Mouse (Mus musculus) colon, adult 2 months (tissue): Measurements from ENCODE around the gene Fxr2. TPM values are rescaled to one million over a fixed set of nuclear protein-coding genes. Genes with fewer than 3 reads are reported as not detected.

Experiments
- polyA plus RNA-seq: library from polyadenylated mRNA; depleted of rRNA; stranded (reverse); fragments of >200 nt; gene quantifications from 2 replicates; pipeline ENCODE4 v1.2.3, GENCODE M21; 2012; rRNA removed

Fxr2 gene
- polyA plus RNA-seq: 40.4 and 45.3 TPM in 2 replicates

GRCm38 (mm10) chr11:69632284-69633089 is at the start of gene Fxr2:
Fxr2 (plus strand) TSS chr11:69632990.

GRCm38 (mm10) chr11:69605726-69606490 is 26.9 kb upstream of the Fxr2 start, which contains the start of gene Atp1b2:
Atp1b2 (minus strand) TSS chr11:69605942.

GRCm38 (mm10) chr11:69617805-69618204 is 15.0 kb upstream of the Fxr2 start, which contains the start of gene Shbg:
Shbg (minus strand) TSS chr11:69617905.

GRCm38 (mm10) chr11:69621571-69622268 is 11.1 kb upstream of the Fxr2 start, which contains the start of gene Sat2:
Sat2 (plus strand) TSS chr11:69622024.

GRCm38 (mm10) chr11:69655264-69656064 is 22.7 kb downstream of the Fxr2 start, which contains the start of gene Sox15:
Sox15 (plus strand) TSS chr11:69655314.

GRCm38 (mm10) chr11:69662213-69662966 is 29.6 kb downstream of the Fxr2 start, which contains the start of gene Mpdu1:
Mpdu1 (minus strand) TSS chr11:69662642.

GRCm38 (mm10) chr11:69665961-69666664 is 33.3 kb downstream of the Fxr2 start, which contains the start of gene Cd68:
Cd68 (minus strand) TSS chr11:69666153.

GRCm38 (mm10) chr11:69672211-69672706 is 39.5 kb downstream of the Fxr2 start, which contains the start of gene Eif4a1:
Eif4a1 (minus strand) TSS chr11:69672423.

GRCm38 (mm10) chr11:69681314-69682208 is 48.8 kb downstream of the Fxr2 start, which contains the start of gene Senp3:
Senp3 (minus strand) TSS chr11:69682084.

GRCm38 (mm10) chr11:69685526-69686148 is 52.8 kb downstream of the Fxr2 start, which contains the start of gene Tnfsf13:
Tnfsf13 (minus strand) TSS chr11:69685784.

GRCm38 (mm10) chr11:69695361-69696181 is 62.8 kb downstream of the Fxr2 start, which contains the start of the genes Tnfsf12 and Tnfsfm13:
Tnfsf12 (minus strand) TSS chr11:69695849.
Tnfsfm13 (minus strand) TSS chr11:69696098.

Other genes with a start within 250 kb of the Fxr2 start
- gene Naa38, start 237.5 kb upstream of the Fxr2 start, polyA plus RNA-seq: 150 and 174 TPM in 2 replicates
- 10.1 and 11.7 TPM in 2 replicates for gene Cyb5d1, start 237.4 kb upstream of the Fxr2 start, polyA plus RNA-seq
- gene Tmem88, start 234.8 kb upstream of the Fxr2 start, polyA plus RNA-seq: 12.4 and 25.4 TPM in 2 replicates
- 15.5 and 18.5 TPM in 2 replicates for gene Kdm6b, start 219.3 kb upstream of the Fxr2 start, polyA plus RNA-seq
- 0.44 and 0.93 TPM in 2 replicates for gene Dnah2, start 83.9 kb upstream of the Fxr2 start, polyA plus RNA-seq
- 1.1 and 1.8 TPM in 2 replicates for gene Efnb3, start 72.8 kb upstream of the Fxr2 start, polyA plus RNA-seq
- gene Wrap53, start 52.7 kb upstream of the Fxr2 start, polyA plus RNA-seq: 13.9 and 18.2 TPM in 2 replicates
- gene Trp53, start 52.6 kb upstream of the Fxr2 start, polyA plus RNA-seq: 69.1 and 71.7 TPM in 2 replicates
- gene Atp1b2, start 27.0 kb upstream of the Fxr2 start, polyA plus RNA-seq: 6.2 and 6.3 TPM in 2 replicates
- gene Shbg, start 15.1 kb upstream of the Fxr2 start, polyA plus RNA-seq: not detected in 2 replicates
- gene Sat2, start 11.0 kb upstream of the Fxr2 start, polyA plus RNA-seq: 1.3 and 1.8 TPM in 2 replicates
- gene Sox15, start 22.3 kb downstream of the Fxr2 start, polyA plus RNA-seq: not detected in 2 replicates
- 97.9 and 102 TPM in 2 replicates for gene Mpdu1, start 29.7 kb downstream of the Fxr2 start, polyA plus RNA-seq
- gene Cd68, start 33.2 kb downstream of the Fxr2 start, polyA plus RNA-seq: 16.9 and 23.1 TPM in 2 replicates
- 190 and 192 TPM in 2 replicates for gene Eif4a1, start 39.4 kb downstream of the Fxr2 start, polyA plus RNA-seq
- 37.8 and 38.7 TPM in 2 replicates for gene Senp3, start 49.1 kb downstream of the Fxr2 start, polyA plus RNA-seq
- 15.1 and 20.9 TPM in 2 replicates for gene Tnfsf13, start 52.8 kb downstream of the Fxr2 start, polyA plus RNA-seq
- 26.3 and 32.5 TPM in 2 replicates for gene Tnfsf12, start 62.9 kb downstream of the Fxr2 start, polyA plus RNA-seq
- 5.2 and 5.7 TPM in 2 replicates for gene Tnfsfm13, start 63.1 kb downstream of the Fxr2 start, polyA plus RNA-seq
- 19.8 and 20.0 TPM in 2 replicates for gene Polr2a, start 125.6 kb downstream of the Fxr2 start, polyA plus RNA-seq
- 0.33 TPM in 1 of 2 replicates, not detected in the other for gene Slc35g3, start 129.0 kb downstream of the Fxr2 start, polyA plus RNA-seq
- gene Zbtb4, start 132.9 kb downstream of the Fxr2 start, polyA plus RNA-seq: 37.2 and 40.3 TPM in 2 replicates
- 5.7 and 8.7 TPM in 2 replicates for gene Chrnb1, start 163.0 kb downstream of the Fxr2 start, polyA plus RNA-seq
- 6.4 and 6.9 TPM in 2 replicates for gene Fgf11, start 168.9 kb downstream of the Fxr2 start, polyA plus RNA-seq
- gene Tmem102, start 172.6 kb downstream of the Fxr2 start, polyA plus RNA-seq: 45.7 and 55.0 TPM in 2 replicates
- gene Gm39566, start 182.3 kb downstream of the Fxr2 start, polyA plus RNA-seq: not detected in 2 replicates
- gene Spem2, start 185.5 kb downstream of the Fxr2 start, polyA plus RNA-seq: not detected in 2 replicates
- 0.22 TPM in 1 of 2 replicates, not detected in the other for gene Spem1, start 189.2 kb downstream of the Fxr2 start, polyA plus RNA-seq
- gene Nlgn2, start 204.8 kb downstream of the Fxr2 start, polyA plus RNA-seq: 19.8 and 19.9 TPM in 2 replicates
- gene Tmem256, start 205.5 kb downstream of the Fxr2 start, polyA plus RNA-seq: 153 and 198 TPM in 2 replicates
- 55.2 and 58.3 TPM in 2 replicates for gene Plscr3, start 213.4 kb downstream of the Fxr2 start, polyA plus RNA-seq
- gene Tnk1, start 225.7 kb downstream of the Fxr2 start, polyA plus RNA-seq: 55.1 and 60.4 TPM in 2 replicates
- gene Tmem95, start 245.0 kb downstream of the Fxr2 start, polyA plus RNA-seq: not detected in 2 replicates
- gene Kctd11, start 248.4 kb downstream of the Fxr2 start, polyA plus RNA-seq: 4.0 and 4.9 TPM in 2 replicates